Mouse (Mus musculus) forebrain, embryonic 12.5 days (tissue): Measurements from ENCODE around the gene Unk. TPM values are rescaled to one million over a fixed set of nuclear protein-coding genes. Genes with fewer than 3 reads are reported as not detected.

Experiments
- ATAC-seq: fragments of 200-750 bp; cut with Nextera tagmentation; 2 replicates; pipeline ENCODE4 v1.8.0; 2017; ENCODE audit warnings: moderate TSS enrichment; ENCODE audit not compliant: low FRiP score
- H3K27ac ChIP-seq: fragments of 300-500 bp; sonication (generic); 2 replicates; pipeline ENCODE4 v1.5.1; 2016; ENCODE audit warnings: mild to moderate bottlenecking
- H3K27me3 ChIP-seq: fragments of 300-500 bp; sonication (generic); 2 replicates; pipeline ENCODE4 v1.6.1; 2016; ENCODE audit warnings: mild to moderate bottlenecking
- H3K36me3 ChIP-seq: fragments of 300-500 bp; sonication (generic); replicated peaks from 2 replicates; pipeline ENCODE4 v1.6.1; 2016; ENCODE audit warnings: mild to moderate bottlenecking
- H3K4me1 ChIP-seq: fragments of 300-500 bp; sonication (generic); 2 replicates; pipeline ENCODE4 v1.6.1; 2016
- H3K4me2 ChIP-seq: fragments of 300-500 bp; sonication (generic); 2 replicates; pipeline ENCODE4 v1.6.1; 2016; ENCODE audit warnings: mild to moderate bottlenecking, moderate library complexity
- H3K4me3 ChIP-seq: fragments of 300-500 bp; sonication (generic); replicated peaks from 2 replicates; pipeline ENCODE4 v1.5.1; 2016; ENCODE audit warnings: mild to moderate bottlenecking
- H3K9ac ChIP-seq: fragments of 300-500 bp; sonication (generic); 2 replicates; pipeline ENCODE4 v1.6.1; 2016; ENCODE audit warnings: mild to moderate bottlenecking
- H3K9me3 ChIP-seq: fragments of 300-500 bp; sonication (generic); 2 replicates; pipeline ENCODE4 v1.6.1; 2016
- WGBS: fragments of 180-500 bp; shearing (Covaris S2); methylation state at CpG from one replicate; pipeline ENCODE4 v1.1.7; 2016; 5-methylcytosine and 5-hydroxymethylcytosine counted together
- polyA plus RNA-seq: library from polyadenylated mRNA; unstranded; fragments of >200 nt; fragmentation: Nextera tagmentation; extraction: Ambion mirVana; gene quantifications from 2 replicates; pipeline ENCODE4 v1.2.1, GENCODE M21; 2016

Gene Unk
- 47.9 and 50.4 TPM in 2 replicates for polyA plus RNA-seq

DNA sequence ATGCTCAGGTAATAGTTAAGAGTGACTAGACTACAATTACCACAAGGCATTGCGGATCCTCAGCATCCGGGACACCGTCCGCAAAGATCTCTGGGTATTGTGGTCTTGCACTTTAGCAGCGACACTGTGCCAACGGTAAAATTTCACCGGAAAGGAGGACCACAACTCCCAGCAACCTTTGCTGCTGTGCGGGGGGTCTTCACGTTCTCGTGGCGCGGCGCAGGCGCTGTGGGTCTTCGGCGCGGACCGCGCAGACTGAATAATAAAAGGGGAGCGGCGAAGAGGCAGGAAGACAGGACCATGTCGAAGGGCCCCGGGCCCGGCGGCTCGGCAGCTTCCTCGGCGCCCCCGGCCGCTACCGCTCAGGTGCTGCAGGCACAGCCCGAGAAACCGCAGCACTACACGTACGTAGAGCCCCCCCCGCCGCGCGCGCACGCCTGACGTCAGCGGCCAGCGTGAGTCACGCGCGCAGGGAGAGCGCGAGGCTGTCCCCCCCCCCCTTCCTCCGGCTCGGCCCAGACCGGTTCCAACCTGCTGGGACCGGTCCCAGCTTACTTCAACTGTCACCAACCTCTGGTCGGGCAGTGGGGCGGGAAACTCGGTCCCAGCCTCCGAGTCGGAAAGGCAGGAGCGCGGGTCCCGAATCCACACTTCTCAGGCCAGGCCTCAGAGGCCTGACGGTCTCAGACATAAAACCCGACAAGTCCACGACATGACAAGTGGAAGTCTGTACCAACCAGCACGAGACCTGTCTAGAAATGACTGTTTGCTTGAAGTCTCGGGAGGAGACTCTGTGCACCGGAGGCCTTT lies at the start of gene Unk:
TSS of gene Unk (plus strand) at position 235 of the 810 bp plus-strand sequence.
- peak within 1 kb of the TSS; percentile 99 for H3K27ac ChIP-seq
- under 1% methylated on average over 66 of the region's 67 CpGs for WGBS
- peak; percentile 94 for ATAC-seq
- no peaks in the 10 kb centered on the region for H3K27me3 ChIP-seq
- H3K4me3 ChIP-seq: peak within 1 kb of the TSS; percentile 76
- H3K9ac ChIP-seq: peak within 1 kb of the TSS; percentile 94
- peaks cover 26% of the 10 kb centered on the region for H3K4me1 ChIP-seq
- peaks cover 8% of the 10 kb centered on the region for H3K36me3 ChIP-seq
- peak within 1 kb of the TSS; percentile 95 for H3K4me2 ChIP-seq
- no peaks in the 10 kb centered on the region for H3K9me3 ChIP-seq

DNA sequence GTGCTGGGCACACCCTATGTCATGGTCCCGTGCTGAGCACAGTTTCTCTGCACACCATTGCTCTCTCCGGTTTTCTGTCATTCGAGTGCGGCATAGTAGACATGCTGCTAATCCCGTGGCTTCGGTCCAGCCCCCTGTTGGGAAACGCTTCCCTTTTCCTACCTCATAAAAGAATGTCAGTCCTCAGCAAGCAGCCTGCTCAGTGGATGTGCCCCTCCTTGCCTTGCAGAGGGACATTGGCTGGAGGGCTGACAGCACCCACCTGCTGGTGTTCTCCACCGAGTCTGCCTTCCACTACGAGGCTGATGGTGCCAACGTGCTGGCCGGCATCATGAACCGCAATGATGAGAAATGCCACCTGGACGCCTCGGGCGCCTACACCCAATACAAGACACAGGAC lies 47.6 kb upstream of the Unk start:
- Histone ChIP-seq H3K4me2 (no peak overlapping the region), H3K27me3 (peaks cover 21% of the 10 kb centered on the region), H3K36me3 (no peaks in the 10 kb centered on the region), H3K27ac (no peak overlapping the region), H3K4me1 (no peaks in the 10 kb centered on the region), H3K9ac (no peak overlapping the region), H3K9me3 (no peaks in the 10 kb centered on the region), H3K4me3 (no peak overlapping the region)
- ATAC-seq: no peak
- 93% methylated on average over 15 of the region's 15 CpGs for WGBS

DNA sequence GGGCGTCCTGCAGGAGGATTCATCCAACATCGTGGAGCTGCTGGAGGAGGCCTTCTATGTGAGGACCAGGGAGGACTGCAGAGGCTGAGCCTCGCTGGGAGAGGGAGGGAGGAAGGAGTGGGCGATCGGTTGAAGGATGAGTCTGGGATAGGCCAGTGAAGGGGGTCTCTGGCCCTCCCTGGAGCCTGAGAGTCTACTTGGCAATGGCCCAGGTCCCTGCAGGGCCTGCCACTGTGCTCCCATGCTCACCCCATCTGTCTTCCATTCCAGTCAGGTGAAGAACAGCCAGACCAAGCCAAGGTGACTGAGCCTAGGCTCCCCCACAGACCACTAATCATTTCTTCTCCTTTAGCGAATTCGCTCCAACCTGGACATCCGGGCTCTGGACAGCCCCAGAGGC lies 46.8 kb upstream of the Unk start:
- Histone ChIP-seq H3K27ac (no peak overlapping the region), H3K36me3 (no peaks in the 10 kb centered on the region), H3K4me3 (no peak overlapping the region), H3K27me3 (peaks cover 13% of the 10 kb centered on the region; the same call in 1 of the 2 replicates), H3K4me2 (no peak overlapping the region), H3K9ac (no peak overlapping the region), H3K9me3 (no peaks in the 10 kb centered on the region), H3K4me1 (no peaks in the 10 kb centered on the region)
- WGBS: 87% methylated on average over 8 of the region's 8 CpGs
- ATAC-seq: no peak

DNA sequence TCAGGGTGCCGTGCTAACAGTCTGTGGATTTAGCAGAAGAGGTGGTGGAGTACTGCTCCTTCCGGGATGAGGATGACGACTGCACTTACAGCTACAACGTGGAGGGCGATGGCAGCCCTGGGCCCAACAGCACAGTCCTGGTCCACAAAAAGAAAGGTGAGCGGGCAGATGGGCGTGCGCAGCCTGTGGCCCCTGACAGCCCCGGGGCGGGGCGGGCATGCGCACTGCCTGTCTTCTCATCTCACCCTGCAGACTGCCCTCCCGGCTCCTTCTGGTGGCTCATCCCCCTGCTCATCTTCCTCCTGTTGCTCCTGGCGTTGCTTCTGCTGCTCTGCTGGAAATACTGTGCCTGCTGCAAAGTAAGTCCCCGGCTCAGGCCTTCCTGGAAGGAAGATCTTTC lies 40.4 kb upstream of the Unk start:
- Histone ChIP-seq H3K4me2 (peak overlapping the region; percentile 29), H3K27ac (no peak overlapping the region), H3K27me3 (peaks cover 18% of the 10 kb centered on the region; the same call in 1 of the 2 replicates), H3K4me3 (no peak overlapping the region; the same call in 1 of the 2 replicates), H3K9ac (peak overlapping the region; percentile 12; the same call in 1 of the 2 replicates), H3K36me3 (no peaks in the 10 kb centered on the region), H3K9me3 (no peaks in the 10 kb centered on the region), H3K4me1 (no peaks in the 10 kb centered on the region)
- ATAC-seq: no peak
- WGBS: 39% methylated on average over 15 of the region's 15 CpGs

DNA sequence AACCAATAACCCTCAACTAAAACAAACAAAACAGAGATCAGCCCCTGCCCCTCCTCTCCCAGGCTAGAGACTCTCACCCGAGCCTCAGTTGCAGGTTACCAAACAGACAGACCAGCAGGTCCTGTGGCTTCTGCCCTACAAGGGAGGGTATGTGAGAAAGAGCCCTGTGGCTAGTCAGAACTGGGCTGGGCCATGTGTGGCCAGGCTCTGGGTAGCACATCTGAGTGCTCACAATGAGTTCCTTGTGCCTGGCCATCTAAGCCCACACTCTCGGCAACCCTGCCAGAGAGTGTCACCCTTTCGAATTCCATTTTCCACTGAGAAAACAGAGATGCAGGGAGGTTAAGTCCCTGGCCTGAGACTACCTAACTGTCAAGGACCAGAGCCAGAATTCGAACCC lies 38.0 kb upstream of the Unk start:
- Histone ChIP-seq H3K4me1 (no peaks in the 10 kb centered on the region), H3K27me3 (peaks cover 12% of the 10 kb centered on the region; the same call in 1 of the 2 replicates), H3K9ac (no peak overlapping the region), H3K4me2 (no peak overlapping the region), H3K9me3 (no peaks in the 10 kb centered on the region), H3K36me3 (no peaks in the 10 kb centered on the region), H3K4me3 (no peak overlapping the region), H3K27ac (no peak overlapping the region)
- 76% methylated on average over 4 of the region's 4 CpGs for WGBS
- no peak for ATAC-seq

DNA sequence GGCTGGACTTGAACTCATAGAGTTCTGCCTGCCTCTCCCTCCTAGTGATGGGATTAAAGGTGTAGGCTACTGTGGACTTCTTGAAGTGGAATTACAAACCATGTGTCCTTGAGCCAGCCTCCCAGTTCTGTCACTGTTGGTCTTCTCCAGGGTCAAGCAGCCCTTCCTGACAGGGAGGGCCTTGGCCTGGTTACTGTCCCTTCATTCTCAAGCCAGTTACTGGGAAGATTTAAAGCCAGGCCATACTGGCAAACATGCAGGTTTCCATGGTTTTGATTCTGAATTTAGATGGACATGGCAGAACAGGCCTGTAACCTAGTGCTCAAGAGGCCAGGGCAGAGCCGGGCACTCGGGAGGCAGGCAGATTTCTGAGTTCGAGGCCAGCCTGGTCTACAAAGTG lies 34.9 kb upstream of the Unk start:
- Histone ChIP-seq H3K4me2 (no peak overlapping the region), H3K4me1 (peaks cover 5% of the 10 kb centered on the region), H3K36me3 (no peaks in the 10 kb centered on the region), H3K9me3 (no peaks in the 10 kb centered on the region), H3K27me3 (peaks cover 8% of the 10 kb centered on the region; the same call in 1 of the 2 replicates), H3K27ac (no peak overlapping the region), H3K9ac (no peak overlapping the region), H3K4me3 (no peak overlapping the region)
- no peak for ATAC-seq
- 86% methylated on average over 3 of the region's 3 CpGs for WGBS

DNA sequence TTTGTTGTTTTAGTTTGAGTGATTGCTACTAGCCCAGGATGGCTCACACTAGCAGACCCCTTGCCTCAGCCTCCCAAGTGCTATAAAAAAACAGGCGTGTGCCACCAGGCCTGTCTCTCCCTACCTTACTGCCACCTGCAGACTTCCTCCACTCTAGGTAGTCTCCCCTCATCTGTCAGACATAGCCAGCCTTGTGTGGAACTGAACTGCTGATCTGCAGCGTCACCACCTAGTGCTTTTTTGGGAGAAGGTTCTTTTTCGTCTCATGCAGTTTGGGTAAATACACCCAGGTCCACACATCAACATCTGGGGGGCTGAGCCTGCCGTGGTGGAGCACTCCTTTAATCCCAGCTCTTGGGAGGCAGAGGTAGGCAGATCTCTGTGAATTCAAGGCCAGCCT lies 33.1 kb upstream of the Unk start:
- Histone ChIP-seq H3K9ac (no peak overlapping the region), H3K9me3 (no peaks in the 10 kb centered on the region), H3K27me3 (peaks cover 9% of the 10 kb centered on the region; the same call in 1 of the 2 replicates), H3K27ac (no peak overlapping the region), H3K4me1 (peaks cover 12% of the 10 kb centered on the region), H3K4me3 (no peak overlapping the region), H3K36me3 (no peaks in the 10 kb centered on the region), H3K4me2 (no peak overlapping the region)
- 78% methylated on average over 4 of the region's 4 CpGs for WGBS
- no peak for ATAC-seq

DNA sequence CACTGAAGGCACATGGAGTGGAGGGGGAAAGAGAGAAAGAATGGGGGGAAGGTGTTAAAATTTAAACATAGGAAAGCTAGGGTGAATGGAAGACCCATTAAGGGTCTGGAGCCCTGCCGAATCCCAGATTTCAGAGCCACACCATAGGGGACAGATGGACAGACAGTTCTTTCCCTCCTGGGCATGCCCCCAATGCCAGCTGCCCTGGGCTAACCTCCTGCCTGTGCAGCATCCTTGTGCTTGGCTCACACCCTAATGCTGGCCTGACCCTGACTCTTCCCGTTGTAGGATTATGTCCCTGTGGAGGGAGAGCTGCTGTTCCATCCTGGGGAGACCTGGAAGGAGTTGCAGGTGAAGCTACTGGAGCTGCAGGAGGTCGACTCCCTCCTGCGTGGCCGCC lies 32.5 kb upstream of the Unk start:
- Histone ChIP-seq H3K4me2 (no peak overlapping the region), H3K36me3 (no peaks in the 10 kb centered on the region), H3K4me1 (peaks cover 12% of the 10 kb centered on the region), H3K27ac (no peak overlapping the region), H3K9ac (0 out of 2 replicates have a peak overlapping the region, but pooled peaks have one; percentile 17), H3K27me3 (peaks cover 9% of the 10 kb centered on the region; the same call in 1 of the 2 replicates), H3K4me3 (no peak overlapping the region), H3K9me3 (no peaks in the 10 kb centered on the region)
- no peak for ATAC-seq
- WGBS: 64% methylated on average over 5 of the region's 5 CpGs

DNA sequence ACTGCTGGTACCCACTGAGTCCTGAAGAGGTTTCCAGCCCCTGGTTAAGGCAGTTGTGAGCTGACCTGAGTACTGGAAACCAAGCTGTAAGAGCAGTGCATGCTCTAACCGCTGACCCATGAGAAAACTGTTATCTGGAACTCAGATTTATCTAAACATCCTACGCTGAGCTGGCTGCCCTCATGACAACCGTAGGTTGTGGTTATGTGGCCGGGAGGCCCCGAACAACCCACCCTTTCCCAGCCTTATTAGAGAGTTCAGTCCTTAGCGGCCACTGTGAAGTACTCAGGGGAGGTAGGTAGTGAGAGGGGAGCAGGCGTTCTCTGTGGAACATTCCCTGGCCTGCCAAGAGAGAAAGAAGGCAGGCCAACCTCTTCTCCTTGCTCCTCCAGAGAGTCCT lies 31.1 kb upstream of the Unk start:
- 90% methylated on average over 7 of the region's 7 CpGs for WGBS
- Histone ChIP-seq H3K27ac (no peak overlapping the region), H3K4me3 (no peak overlapping the region), H3K9ac (no peak overlapping the region), H3K36me3 (no peaks in the 10 kb centered on the region), H3K27me3 (peaks cover 5% of the 10 kb centered on the region; the same call in 1 of the 2 replicates), H3K4me2 (no peak overlapping the region), H3K4me1 (peaks cover 12% of the 10 kb centered on the region), H3K9me3 (0 out of 2 replicates have a peak, but pooled peaks cover 3% of the 10 kb centered on the region)
- no peak for ATAC-seq

DNA sequence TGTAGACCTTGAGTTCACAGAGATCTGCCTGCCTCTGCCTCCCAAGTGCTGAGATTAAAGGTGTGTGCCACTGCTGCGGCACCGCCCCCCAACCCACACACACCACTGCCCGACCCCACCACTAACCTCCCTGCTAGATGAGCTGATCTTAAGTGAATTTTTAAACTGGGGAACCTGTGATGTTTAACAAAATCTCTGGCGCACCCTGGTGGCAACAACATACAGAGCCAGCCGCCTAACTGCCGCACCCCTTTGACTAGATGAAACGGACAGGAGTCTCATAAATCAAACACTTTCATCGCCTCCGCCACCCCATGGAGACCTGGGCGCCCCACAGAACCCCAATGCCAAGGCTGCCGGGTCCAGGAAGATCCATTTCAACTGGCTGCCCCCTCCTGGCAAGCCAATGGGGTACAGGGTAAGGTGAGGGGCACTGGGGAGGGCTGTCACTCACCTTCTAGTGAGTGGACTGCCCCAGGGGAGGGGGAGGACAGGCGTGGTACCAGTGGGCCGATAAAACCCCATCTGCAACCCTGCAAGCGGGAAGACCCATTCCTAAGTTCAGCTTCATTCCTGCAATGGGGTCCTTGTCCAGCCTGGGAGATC lies 30.5 kb upstream of the Unk start:
- WGBS: 24% methylated on average over 14 of the region's 14 CpGs
- ATAC-seq: no peak
- Histone ChIP-seq H3K9ac (no peak overlapping the region), H3K4me3 (no peak overlapping the region), H3K4me1 (peaks cover 15% of the 10 kb centered on the region), H3K36me3 (no peaks in the 10 kb centered on the region), H3K27ac (no peak overlapping the region), H3K4me2 (0 out of 2 replicates have a peak overlapping the region, but pooled peaks have one; percentile 17), H3K9me3 (0 out of 2 replicates have a peak, but pooled peaks cover 3% of the 10 kb centered on the region), H3K27me3 (peaks cover 5% of the 10 kb centered on the region; the same call in 1 of the 2 replicates)

DNA sequence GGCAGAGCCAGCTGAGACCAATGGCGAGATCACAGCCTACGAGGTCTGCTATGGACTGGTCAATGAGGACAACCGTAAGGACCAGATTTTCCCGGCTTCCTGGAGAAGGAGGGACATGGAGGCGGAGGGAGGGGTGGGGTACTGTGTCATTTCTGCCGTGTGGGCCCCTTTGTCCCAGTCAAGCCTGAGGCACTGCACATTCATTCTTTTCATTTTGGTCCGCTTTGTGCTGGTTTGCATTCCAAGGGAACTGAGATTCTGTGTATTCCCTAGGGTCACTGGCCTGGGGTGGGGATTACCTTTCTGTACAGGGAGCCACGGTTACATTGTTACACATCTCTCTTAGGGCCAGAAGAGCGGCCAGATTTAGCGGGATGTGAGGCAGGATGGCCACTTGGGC lies 29.5 kb upstream of the Unk start:
- H3K4me2 ChIP-seq: no peak overlapping the region
- 0 out of 2 replicates have a peak overlapping the region, but pooled peaks have one; percentile 12 for H3K9ac ChIP-seq
- H3K4me3 ChIP-seq: no peak overlapping the region
- no peak for ATAC-seq
- no peak overlapping the region for H3K27ac ChIP-seq
- H3K36me3 ChIP-seq: no peaks in the 10 kb centered on the region
- 0 out of 2 replicates have a peak, but pooled peaks cover 3% of the 10 kb centered on the region for H3K9me3 ChIP-seq
- peaks cover 25% of the 10 kb centered on the region for H3K4me1 ChIP-seq
- WGBS: 18% methylated on average over 10 of the region's 10 CpGs
- H3K27me3 ChIP-seq: peaks cover 5% of the 10 kb centered on the region; the same call in 1 of the 2 replicates

DNA sequence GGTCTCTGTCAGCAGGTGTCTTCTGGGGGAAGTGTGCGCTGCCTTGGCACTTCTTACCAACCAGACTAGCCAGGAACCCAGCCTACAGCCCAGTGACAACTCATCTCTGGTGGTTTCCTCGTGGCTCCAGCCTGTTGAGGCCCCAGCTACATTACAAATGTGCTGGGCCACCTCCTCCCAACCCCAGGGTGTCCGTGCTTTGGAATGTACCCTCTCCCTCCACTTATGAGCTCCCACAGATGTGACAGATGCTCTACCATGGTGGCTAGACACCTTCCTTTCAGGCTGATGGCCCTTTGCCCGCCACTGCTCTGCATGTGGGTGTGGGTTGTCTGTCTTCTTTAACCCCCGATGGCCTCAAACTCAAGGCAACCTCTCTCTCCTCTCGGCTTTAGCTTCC lies 28.4 kb upstream of the Unk start:
- Histone ChIP-seq H3K36me3 (no peaks in the 10 kb centered on the region), H3K27me3 (peaks cover 5% of the 10 kb centered on the region; the same call in 1 of the 2 replicates), H3K4me2 (no peak overlapping the region), H3K27ac (no peak overlapping the region), H3K9me3 (0 out of 2 replicates have a peak, but pooled peaks cover 3% of the 10 kb centered on the region), H3K4me3 (no peak overlapping the region), H3K9ac (no peak overlapping the region), H3K4me1 (peaks cover 30% of the 10 kb centered on the region)
- no peak for ATAC-seq
- WGBS: 77% methylated on average over 6 of the region's 6 CpGs
